Mouse (Mus musculus): ENCODE measurements around the gene Bdh1.
"Not testable (repeated sequence)": the region's sequence is repeated elsewhere in the genome, so short reads cannot be mapped to it uniquely, and the experiment has no call there.

The Bdh1 gene

GRCm38 (mm10) chr16:31465630-31466029, 43.5 kb downstream of the Bdh1 start:
- no peak for DNase-seq

GRCm38 (mm10) chr16:31466106-31466505, 44.0 kb downstream of the Bdh1 start:
- no peak for DNase-seq

DNA sequence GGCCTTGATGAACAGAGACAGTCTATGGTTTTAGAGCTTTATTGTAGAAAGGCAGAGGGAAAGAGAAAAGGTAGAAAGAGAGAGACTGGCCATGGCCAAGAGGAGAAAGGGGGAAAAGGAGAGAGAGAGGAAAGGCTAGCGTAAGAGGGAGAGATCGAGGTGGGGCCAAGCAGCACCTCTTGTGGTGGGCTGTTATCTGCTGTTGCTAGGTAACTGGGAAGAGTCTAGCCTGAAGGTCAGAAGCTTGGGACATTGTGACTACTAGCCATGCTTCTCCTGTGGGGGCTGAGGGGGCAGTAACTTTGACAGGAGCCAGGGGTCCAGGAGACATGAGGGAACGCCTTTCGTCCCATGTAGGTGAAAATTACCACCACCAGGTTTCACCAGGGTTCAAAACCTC, 48.7 kb downstream of the Bdh1 start:
- not testable (repeated sequence) for DNase-seq

GRCm38 (mm10) chr16:31471994-31472393, 49.9 kb downstream of the Bdh1 start:
- no peak for DNase-seq

- DNase-seq = no peak
These were observed 51.1 kb downstream of the Bdh1 start for GRCm38 (mm10) chr16:31473226-31473625.

DNA sequence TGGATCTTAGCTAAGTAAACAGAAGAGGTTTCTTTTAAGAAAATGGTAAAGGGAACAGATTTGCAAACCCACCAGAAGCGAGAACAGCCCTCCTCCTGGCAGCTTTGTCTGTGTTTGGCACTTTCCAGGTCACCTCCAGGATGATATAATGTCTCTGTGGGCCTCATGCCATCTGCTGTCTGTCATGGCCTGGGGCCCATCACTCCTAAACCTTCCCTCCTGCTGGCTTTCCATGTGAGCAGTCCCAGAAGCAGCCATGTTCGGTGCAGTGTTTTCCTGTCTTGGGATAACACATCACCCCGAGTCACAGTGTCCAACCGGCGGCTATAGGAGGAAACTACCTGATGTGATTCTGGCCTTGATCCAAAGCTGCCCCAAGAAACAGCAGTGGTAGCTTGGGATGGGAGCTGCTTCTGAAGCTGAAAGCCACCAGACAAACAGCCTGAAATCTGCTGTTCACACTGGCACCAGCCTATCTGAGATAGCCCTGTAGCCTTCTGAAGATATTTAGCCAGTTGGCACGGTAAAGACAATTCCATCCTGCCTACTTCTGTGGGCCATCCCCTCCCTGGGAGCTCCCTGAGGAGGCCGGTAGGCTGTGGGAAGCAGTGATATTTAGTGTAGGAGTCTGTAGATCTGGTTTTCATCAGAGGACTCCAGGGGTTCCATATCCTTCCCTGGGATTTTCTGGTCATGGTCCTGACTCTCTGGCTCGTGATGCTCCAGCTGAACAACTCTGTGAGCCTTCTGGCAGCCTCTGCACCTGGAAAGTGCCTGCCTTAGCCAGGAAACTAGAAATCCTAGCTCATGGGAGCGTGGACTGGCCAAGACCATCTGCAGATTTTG, 53.3 kb downstream of the Bdh1 start:
- peak; percentile 80 for DNase-seq

GRCm38 (mm10) chr16:31476872-31477603, 55.0 kb downstream of the Bdh1 start:
- DNase-seq = peak; percentile 59

DNA sequence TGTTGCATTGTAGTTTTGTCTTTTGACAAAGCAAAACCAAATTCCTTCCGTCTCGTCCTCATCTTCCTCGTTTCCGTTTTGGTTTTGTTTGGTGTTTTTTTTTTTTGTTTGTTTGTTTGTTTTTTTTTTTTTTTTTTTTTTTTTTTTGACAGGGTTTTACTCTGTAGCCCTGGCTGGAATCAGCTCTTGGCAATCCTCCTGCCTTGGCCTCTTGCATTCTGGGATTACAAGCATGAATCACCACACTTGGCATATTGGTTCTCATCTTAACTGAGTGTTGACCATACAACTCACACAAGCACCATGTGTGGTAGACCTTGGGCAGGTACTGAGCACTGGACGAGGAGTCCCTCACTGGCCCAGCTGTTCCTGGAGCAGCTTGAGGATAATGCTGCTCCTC, 63.3 kb downstream of the Bdh1 start:
- no peak for DNase-seq

- DNase-seq = no peak
These were observed 65.2 kb downstream of the Bdh1 start for GRCm38 (mm10) chr16:31487266-31487665.

- no peak for DNase-seq
These were observed 67.0 kb downstream of the Bdh1 start for GRCm38 (mm10) chr16:31489096-31489495.

- DNase-seq = no peak
These were observed 68.9 kb downstream of the Bdh1 start for GRCm38 (mm10) chr16:31490967-31491366.

DNA sequence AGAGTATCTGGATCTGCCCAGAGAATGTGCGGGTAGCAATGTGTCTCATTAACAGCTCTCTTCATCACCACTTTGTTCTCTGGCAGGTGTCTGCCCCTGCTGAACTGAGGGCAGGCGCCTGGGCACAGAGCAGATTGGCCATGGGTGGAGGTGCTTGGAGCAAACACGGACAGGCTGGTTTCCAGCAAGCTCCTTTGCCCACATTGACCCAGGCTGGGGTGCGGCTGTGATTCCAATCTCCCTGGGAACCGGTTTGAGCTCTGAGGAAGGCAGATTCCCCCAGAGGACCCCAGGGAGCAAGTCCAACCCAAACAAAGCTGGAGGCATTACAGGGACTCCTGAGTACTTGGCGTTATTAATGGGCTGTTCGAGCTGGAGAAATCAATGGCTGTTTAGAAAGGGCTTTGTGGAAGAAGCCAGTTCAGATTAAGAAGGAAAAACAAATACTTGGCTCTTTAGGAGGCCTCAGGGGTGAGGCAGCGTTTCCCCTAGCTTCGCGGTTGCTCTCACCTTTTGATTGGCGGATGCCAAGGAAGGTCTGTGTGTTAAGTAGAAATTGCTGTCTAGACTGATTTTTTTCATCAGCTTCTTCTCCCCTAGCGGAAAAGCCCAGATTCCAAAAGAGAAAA, 71.0 kb downstream of the Bdh1 start:
- peak; percentile 67 for DNase-seq

DNA sequence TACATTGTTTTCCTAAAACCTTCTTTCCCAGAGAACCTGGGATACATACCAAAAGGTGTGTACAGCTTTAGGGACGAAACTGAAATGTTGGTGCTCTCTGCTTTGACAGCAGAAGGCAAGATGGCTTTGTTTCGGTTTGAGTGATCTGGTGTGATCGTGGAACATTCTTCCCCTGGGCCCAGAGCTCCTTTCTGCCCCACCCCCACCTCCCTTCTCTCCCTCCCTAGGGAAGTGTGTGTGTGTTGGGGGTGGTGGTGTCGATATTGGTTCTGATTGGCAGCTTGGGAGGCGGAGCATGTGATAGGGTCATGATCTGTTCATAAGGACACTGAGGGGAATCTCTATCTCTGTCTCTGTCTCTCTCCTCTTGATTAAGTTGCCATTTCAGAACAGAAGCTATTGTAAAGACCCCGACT, 71.5 kb downstream of the Bdh1 start:
- no peak for DNase-seq

GRCm38 (mm10) chr16:31493991-31494390, 71.9 kb downstream of the Bdh1 start:
- peak; percentile 64 for DNase-seq

DNA sequence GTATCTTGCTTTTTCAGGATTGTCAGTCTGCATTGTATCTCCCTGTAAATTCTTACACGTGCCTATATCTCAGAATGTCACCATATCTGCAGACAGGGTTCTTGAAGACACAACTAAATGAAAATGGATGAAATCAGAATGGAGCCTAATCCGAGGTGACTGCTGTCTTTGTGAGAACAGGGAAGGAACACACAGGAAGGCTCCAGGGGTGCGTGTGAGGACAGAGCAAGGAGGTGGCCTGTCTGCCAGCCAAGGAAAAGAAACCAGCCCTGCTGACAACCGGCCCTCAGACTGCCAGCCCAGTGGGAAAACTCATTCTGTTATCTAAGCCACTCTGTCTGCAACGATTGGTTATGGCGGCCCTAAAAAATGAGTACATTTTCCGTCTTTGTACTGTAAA, 73.3 kb downstream of the Bdh1 start:
- DNase-seq = peak; percentile 45

- DNase-seq = no peak
These were observed 73.7 kb downstream of the Bdh1 start for GRCm38 (mm10) chr16:31495769-31496168.

DNA sequence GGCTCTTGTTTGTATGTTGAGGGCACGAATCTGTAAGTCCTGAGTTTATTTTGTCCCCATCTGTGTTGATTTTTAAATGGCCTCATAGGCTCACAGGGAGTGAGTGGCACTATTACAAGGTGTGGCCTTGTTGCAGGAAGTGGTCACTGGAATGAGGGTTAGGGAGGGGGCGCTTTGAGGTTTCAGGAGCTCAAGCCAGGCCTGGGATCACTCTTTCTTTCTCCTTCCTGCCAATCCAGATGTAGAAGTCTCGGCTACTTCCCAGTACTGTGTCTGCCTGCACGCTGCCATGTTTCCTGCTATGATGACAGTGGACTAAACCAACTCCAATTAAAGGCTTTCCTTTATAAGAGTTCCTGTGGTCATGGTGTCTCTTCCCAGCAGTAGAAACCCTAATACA, 76.3 kb downstream of the Bdh1 start:
- DNase-seq = no peak

DNA sequence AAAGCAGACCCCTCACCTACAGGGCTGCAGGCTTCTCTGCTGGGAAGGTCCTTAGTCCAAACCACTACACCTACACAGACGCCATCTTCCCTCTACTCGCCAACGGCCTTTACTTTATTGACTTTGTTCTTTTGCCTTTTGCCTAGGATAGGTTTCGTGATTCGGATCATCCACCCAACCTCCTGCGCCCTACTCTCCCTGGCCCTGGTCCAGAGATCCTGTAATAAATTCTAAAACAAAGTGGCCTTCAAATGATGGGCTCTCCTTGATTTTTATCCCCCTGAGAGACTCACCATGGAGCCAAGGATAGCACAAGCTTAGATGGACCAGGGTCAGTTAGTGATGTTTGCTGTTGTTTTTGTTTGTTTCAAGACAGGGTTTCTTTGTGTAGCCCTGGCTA, 76.9 kb downstream of the Bdh1 start:
- no peak for DNase-seq

DNA sequence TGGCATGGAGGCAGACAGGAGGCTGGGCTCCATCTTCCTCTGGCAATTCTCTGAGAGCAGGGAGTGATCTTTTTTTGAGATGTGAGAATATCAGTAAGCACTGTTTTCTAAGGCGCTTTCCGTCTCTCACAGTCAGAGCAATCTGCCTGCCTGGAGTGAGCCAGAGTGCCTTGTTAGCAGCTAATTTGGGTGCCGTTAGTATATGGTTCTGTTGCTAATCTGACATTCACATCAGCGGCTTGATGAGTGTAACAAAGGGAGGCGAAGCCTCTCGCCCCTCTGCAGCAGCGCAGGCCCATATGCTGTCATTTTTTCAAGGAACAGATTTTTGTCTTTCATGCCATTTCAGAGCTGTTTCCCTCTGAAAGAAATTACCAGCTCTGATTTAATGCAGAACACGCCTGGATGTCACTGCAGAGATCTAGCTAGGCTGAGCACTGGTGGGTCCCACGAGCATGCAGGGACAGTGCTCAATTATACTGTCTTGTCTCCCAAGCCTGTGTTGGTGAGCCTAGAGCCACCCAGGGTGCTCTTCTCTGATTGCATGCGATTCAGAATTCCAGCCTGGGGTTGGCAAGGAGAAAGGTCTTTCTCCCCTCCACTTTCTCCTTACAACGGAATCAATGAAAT, 77.7 kb downstream of the Bdh1 start:
- DNase-seq = no peak

GRCm38 (mm10) chr16:31500532-31500931, 78.5 kb downstream of the Bdh1 start:
- DNase-seq = no peak

DNA sequence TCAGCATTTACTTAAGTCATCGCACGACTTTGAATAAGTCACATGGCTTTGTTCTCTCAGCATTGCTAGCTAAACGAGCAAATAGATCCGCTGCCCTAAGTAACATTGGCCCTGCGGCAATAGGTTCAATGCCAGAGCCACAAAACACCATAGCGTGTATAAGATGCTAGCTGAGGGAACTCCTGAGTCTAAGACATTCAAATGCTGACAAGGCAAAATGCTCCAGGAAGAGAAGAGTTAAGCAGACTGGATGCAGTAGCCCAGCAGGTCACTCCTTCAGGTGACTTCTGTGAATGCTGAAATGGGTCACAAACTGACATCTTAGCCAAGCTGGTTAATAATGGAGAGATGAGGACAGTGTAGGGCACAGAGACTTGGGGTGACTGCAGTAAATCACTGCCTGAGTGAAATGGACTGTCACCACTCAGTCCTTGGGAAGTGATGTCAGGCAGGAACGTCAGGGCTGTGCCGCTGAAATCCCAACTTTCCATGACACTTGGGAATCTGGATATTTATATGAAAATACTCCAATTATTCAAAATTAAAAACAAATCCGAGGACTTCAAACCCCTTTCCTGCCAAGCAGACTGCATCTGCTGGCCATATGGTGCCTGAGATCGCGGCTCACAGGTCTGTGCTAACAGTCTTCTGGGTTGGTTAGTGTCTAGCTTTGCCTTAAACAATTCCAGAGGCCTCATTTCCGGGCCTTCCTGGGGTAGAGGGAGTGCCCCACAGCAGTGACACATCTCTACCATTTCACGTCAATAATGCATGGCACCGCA, 79.1 kb downstream of the Bdh1 start:
- DNase-seq = peak; percentile 51

GRCm38 (mm10) chr16:31501751-31502365, 79.8 kb downstream of the Bdh1 start:
- no peak for DNase-seq

Data from cerebellum, adult 8-10 months (tissue).